Mouse (Mus musculus) gastrocnemius, adult 2 months (tissue): ENCODE results near the gene Aurkb. TPM values are rescaled to one million over a fixed set of nuclear protein-coding genes. Genes with fewer than 3 reads are reported as not detected.
A peak's percentile ranks its signal among the peaks of the same experiment; 100 is the strongest.

ENCODE experiments used
- DNase-seq: peaks from one replicate; pipeline ENCODE4 v3.0.0; 2022
- H3K27ac ChIP-seq: fragments of 200-600 bp; 2 replicates; pipeline ENCODE4 v1.8.1; 2022; ENCODE audit warnings: mild to moderate bottlenecking
- H3K4me3 ChIP-seq: fragments of 200-600 bp; 2 replicates; pipeline ENCODE4 v1.8.1; 2022; ENCODE audit warnings: mild to moderate bottlenecking, moderate library complexity
- CTCF ChIP-seq: fragments of 200-600 bp; IDR thresholded peaks from 2 replicates; pipeline ENCODE4 v1.8.1; 2022; ENCODE audit warnings: antibody characterized with exemption, mild to moderate bottlenecking, moderate library complexity
- intact Hi-C: fragments of 180-260 bp; cut with DNase I; formaldehyde crosslinking; loops from one replicate; pipeline ENCODE4 v1.15.1; 2025
- total RNA-seq, 2 experiments: library from RNA; stranded (reverse); gene quantifications; 2 replicates each; pipeline ENCODE4 v1.2.3; 2021

Aurkb gene
- total RNA-seq, 2 experiments from 2014 or later, result not detected

DNA sequence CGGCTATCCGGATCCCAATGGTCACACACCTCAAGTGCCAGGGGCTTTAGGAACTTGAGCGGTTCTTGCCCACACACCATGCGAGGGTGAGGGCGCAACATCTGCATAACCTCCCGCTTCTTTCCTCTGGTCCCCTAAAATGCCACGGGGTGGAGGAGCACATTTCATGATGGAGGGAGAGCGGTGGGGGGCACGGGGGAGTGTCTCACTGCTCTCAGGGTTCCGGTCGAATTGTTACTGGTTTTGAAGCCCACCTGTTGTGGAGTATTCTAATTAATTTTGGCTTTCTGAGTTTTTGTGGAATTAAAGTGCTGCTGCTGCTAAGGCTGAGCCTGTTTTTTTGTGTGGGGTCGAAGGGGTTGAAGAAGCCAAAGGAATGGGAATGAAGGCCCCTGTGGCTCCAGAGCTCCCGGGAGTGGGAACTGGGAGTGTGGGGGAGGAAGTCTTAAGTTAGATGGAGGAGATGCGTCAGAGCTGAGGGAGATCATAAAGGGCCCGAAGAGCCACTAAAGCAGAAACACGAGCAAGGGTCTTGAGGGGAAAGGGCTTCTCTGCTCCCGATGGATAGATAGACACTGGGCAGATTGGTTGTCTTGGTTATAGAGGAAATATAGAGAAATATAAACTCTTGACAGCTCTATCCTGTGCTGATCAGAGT lies 15.9 kb downstream of the Aurkb start:
- intact Hi-C loops, result loop anchor here (10.0 kb wide), 2 partner anchors 183 to 353 kb away; partner anchors contain the start of gene Kdm6b
- no peak for TF ChIP-seq CTCF

DNA sequence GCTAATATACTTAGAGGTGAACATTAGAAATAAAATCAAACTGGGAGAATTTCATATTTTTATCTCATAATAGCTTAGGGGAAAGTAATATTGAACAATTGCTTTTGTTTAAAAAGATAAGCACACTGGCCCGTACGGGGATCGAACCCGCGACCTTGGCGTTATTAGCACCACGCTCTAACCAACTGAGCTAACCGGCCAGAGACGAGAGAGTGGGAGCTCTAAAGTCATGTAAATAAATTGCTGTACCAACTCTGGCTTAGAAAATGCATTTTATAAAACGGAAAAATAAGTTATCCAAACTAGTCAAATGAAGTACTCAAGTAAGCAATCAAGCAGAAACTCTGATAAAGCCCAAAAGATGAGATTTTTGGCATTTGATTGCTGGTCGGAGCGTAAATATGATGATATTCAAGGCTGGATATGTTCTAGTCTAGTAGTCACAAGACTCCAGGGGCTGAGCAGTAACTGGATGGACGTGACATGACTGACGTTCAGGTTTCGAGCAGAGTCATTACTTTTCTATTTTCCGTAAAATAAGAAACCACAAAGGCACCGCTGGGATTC lies 16.8 kb downstream of the Aurkb start:
- peak overlapping the region; percentile 92 for H3K27ac ChIP-seq
- intact Hi-C loops, result loop anchor here (1.0 to 10.0 kb wide), 4 partner anchors 25 to 353 kb away; partner anchors contain the start of gene Kdm6b
- H3K4me3 ChIP-seq, result peak overlapping the region; percentile 99
- DNase-seq, result peak; percentile 74
- no peak for TF ChIP-seq CTCF

More for the DNA sequence above, 15.9 kb downstream of the Aurkb start:
- H3K27ac ChIP-seq, result peak overlapping the region; percentile 97
- no peak for DNase-seq
- peak overlapping the region; percentile 99 for H3K4me3 ChIP-seq

DNA sequence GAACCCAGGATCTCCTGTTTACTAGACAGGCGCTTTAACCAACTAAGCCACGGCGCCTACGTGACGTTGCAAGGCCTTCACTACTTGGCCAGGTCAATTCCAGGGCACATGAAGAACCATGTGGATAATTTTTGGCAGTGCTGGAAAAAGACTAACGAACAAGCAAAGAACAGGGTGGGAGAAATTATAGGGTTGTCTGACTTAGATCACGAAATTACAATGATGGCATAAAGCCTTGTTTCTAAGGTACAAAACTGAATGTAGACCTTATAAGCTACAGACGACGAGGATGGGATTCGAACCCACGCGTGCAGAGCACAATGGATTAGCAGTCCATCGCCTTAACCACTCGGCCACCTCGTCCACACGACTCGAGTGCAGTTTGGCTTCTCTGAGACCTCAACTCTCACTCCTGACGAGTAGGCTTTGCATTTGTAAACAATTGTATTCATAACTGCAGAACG lies 17.3 kb downstream of the Aurkb start:
- intact Hi-C loops, result loop anchor here (1.0 to 10.0 kb wide), 5 partner anchors 21 to 352 kb away; partner anchors contain the start of gene Kdm6b
- Histone ChIP-seq H3K4me3 (peak overlapping the region; percentile 99), H3K27ac (peak overlapping the region; percentile 92)
- DNase-seq, result peak; percentile 93
- TF ChIP-seq CTCF, result no peak

DNA sequence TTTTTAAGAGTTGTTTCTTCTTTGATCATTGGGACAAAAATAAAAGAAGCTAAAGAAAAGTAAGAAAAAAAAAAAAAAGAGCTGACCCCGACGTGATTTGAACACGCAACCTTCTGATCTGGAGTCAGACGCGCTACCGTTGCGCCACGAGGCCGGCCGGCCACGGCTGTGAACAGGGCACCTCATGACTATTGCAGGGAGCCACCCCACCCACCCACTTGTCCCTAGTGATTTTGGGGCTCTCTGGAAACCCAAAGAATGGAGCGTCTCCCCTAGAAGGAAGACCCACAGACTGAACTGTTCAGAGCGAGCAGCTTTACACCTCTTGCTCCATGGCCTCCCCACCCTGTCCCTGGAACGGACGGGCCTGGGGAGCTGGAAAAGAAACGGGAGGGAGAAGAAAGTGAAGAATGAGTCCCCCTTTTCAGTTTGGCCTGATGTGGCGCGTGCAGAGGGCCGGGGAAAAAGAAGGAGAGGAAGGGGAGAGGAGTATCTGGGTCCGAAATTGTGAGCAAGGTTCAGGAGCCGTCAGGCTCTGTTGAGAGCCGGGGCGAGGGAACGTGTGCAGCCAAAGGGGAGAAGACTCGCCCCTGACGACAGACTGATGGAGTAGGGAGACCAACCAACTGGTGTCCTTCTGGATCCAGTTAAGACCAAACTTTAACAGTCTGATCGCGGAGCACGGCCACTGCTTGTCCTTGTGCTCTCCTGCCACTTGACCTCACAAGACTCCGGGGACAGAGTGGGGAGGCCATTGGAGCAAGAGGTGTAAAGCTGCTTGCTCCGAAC lies 18.2 kb downstream of the Aurkb start:
- intact Hi-C loops, result loop anchor here (1.0 to 10.0 kb wide), 3 partner anchors 22 to 351 kb away; partner anchors contain the start of gene Kdm6b
- DNase-seq, result peak; percentile 85
- no peak for TF ChIP-seq CTCF
- Histone ChIP-seq H3K4me3 (peak overlapping the region; percentile 99), H3K27ac (peak overlapping the region; percentile 92)

DNA sequence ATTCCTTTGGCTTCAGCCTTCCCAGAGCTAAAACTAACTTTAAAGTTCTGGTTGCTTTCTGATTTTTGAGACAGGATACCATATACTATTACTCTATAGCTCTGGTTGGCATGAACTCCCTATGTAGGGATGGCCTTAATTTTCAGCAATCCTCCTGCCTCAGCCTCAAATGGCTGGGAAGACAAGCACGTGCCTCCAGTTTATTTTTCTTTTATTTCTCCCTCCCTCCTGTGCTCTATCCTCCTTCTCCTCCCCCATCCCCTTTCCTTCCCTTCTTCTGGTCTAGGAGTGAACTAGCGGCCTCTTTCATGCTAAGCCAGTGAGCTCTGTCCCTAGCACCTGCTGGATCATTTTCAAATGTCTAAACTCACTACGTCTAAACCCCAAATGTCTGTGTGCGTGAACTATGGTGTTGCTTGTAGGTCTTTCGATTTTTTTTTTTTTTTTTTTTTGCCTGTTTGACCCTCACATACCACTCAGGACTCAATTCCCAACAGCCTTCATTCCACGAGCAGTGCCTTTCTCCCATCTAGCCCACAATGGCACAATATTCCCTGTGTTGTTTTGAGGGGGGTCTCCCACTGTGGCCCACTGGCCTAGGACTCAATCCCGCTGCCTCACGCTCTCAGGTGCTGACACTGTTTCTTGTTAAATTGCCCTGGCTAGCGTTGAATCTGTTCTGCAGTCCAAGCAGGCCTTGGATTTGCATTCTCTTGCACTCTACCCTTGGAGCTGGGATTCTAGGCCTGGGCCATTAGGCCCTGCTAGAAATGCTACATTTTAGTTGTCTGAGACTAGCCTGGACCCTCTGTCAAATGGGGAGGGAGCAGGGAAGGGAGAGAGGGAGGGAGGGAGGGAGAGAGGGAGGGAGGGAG lies 19.0 kb downstream of the Aurkb start:
- Histone ChIP-seq H3K4me3 (peak overlapping the region; percentile 99), H3K27ac (peak overlapping the region; percentile 92)
- TF ChIP-seq CTCF, result no peak
- DNase-seq, result no peak
- intact Hi-C loops, result loop anchor here (10.0 kb wide), 2 partner anchors 180 to 350 kb away; partner anchors contain the start of gene Kdm6b

DNA sequence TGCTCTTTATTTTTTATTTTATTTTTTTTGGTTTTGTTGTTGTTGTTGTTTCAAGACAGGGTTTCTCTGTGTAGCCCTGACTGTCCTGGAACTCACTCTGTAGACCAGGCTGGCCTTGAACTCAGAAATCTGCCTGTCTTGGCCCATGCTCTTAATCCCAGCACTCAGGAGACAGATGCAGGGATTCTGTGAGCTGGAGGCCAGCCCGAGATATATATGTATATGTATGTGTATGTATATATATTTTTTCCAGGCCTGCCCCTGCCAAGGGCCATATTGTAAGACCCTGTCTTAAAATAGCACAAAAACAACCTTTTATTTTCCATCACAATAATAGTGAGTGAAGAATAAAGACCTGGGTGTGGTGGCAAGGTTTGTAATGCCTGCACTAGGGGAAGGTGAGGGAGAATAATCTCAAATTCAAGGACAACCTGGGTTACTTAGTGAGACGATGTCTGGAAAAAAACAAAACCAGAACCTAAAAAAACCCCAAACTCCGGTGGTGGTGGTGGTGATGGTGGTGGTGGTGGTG lies 20.0 kb downstream of the Aurkb start:
- Histone ChIP-seq H3K27ac (peak overlapping the region; percentile 84; the same call in 1 of the 2 replicates), H3K4me3 (no peak overlapping the region)
- intact Hi-C loops, result loop anchor here (10.0 kb wide), 2 partner anchors 179 to 349 kb away; partner anchors contain the start of gene Kdm6b
- DNase-seq, result no peak
- no peak for TF ChIP-seq CTCF

DNA sequence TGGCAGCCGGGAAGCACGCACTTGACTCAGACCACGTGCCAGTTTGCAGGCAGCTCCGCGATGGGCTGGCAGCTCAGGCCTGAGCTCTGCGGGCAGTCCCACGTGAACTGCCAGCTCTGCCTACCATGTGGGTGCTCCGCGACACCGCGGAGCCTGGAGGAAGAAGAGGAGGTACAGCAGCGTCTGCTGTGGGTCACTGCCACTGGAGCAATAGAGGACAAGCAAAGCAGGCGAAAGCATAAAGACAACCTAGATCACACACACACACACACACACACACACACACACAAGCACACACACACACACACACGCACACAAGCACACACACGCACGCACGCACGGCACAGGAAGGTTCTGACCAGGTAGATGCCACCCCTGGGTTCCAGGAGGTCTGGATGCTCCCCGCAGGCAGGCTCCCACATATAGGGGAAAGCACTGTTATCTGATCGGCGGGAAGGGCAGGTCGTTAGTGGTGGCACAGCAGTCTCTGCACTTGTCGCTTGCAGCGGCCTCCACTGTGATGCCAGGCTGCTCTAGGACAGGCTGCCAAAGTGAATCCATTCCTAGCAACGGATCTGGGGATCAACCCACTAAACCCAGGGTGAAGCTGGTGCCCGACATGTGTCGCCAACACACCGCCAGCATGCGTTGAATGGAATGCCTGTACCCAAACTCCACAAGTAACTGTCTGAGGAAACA lies 20.9 kb downstream of the Aurkb start:
- H3K4me3 ChIP-seq, result peak overlapping the region; percentile 61
- intact Hi-C loops, result loop anchor here (1.0 to 10.0 kb wide), 3 partner anchors 57 to 348 kb away; partner anchors contain the start of gene Kdm6b

DNA sequence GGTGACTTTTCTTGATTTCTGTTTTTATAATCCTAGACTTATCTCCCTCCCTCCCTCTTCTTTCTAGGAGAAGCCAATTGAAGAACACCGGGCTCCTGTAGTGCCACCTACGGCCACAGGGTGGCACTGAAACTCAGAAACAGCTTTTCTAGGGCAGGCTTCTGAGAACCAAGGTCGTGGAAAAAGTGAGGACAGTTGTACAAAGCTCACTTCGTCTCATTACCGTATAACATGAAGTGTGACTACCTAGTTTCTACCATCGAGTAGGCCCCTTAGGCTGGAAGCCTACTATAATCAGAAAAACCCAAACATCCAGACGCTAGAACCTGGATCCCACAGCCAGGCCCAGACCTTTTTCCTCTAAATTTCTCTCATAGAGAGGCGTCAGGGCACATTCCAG lies 21.5 kb downstream of the Aurkb start:
- peak; percentile 90 for DNase-seq
- intact Hi-C loops, result loop anchor here (1.0 to 10.0 kb wide), 3 partner anchors 56 to 348 kb away; partner anchors contain the start of gene Kdm6b
- peak overlapping the region; percentile 84 for H3K27ac ChIP-seq
- TF ChIP-seq CTCF, result peak; percentile 95
- peak overlapping the region; percentile 61 for H3K4me3 ChIP-seq

More for the DNA sequence above, 20.9 kb downstream of the Aurkb start:
- TF ChIP-seq CTCF, result no peak
- peak; percentile 73 for DNase-seq
- H3K27ac ChIP-seq, result peak overlapping the region; percentile 84

DNA sequence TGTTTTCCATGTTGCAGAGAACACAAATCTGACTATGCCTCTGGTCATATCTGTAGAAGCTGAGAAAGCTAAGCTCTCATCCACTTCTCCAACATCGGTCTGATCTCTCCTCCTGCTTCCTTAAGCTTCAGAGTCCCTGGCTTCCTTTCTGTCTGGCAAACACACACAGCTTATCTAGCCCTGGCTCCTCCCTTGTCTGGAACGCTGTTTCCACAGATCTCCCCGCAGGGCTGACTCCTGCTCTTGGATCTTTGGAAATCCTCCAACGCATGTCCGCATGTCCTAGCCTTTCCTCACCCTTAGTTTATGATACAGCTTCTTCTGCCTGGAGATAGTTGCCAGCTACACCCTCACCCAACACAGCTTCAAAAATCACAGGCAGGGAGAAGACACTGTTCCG lies 22.2 kb downstream of the Aurkb start:
- Histone ChIP-seq H3K27ac (peak overlapping the region; percentile 84), H3K4me3 (no peak overlapping the region)
- intact Hi-C loops, result loop anchor here (10.0 kb wide), 2 partner anchors 177 to 347 kb away; partner anchors contain the start of gene Kdm6b
- no peak for TF ChIP-seq CTCF
- no peak for DNase-seq

DNA sequence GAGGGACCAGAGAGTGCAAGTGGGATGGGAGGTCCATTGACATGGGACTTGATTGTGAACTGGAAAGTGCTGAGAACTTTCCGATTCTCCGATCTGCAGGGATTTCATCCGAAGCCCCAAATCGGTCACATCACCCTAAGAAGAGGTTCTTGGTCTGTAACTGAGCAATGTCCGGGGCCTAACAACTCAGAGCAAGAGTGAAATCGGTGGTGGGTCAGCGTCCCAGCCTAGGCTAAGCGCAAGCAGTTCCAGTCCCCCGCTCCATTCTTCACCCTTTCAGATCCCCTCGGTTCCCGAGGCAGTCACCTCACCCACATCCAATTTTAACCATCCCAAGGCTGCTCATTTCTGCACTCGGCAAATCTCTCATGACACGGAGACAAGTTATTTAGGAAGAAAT lies 24.6 kb downstream of the Aurkb start:
- TF ChIP-seq CTCF, result no peak
- Histone ChIP-seq H3K27ac (peak overlapping the region; percentile 93), H3K4me3 (peak overlapping the region; percentile 82)
- intact Hi-C loops, result no loop called here
- DNase-seq, result no peak
